Mouse (Mus musculus): Measurements from ENCODE around the gene Cd22. TPM values are rescaled to one million over a fixed set of nuclear protein-coding genes. Genes with fewer than 3 reads are reported as not detected.

The Cd22 gene
- not detected for polyA plus RNA-seq (2014; fragmentation: Illumina TruSeq; extraction: RNeasy Lipid Tissue Mini Kit (QIAGEN cat#74804); ENCODE audit: low read depth, low replicate concordance)

DNA sequence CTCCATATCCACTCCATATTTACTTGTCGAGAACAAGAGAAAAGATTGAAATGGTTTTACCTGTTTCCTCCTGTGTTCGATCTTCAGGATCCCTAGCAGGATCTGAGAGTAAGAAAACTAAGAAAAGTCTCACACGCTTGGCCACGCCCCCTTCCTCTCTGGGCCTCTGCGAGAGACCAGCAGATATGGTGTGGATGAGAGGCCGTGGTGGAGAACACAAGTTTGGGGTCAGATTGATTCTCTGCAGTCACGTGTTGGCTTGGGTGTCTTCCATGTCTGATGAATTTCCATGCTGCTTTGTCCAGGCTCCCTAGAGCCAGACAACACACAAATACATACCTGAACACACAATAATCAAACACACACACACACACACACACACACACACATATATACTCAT lies at the start of gene Cd22:
Gene Cd22, minus strand, starts transcription at position 167 of the 400 bp plus-strand sequence.

DNA sequence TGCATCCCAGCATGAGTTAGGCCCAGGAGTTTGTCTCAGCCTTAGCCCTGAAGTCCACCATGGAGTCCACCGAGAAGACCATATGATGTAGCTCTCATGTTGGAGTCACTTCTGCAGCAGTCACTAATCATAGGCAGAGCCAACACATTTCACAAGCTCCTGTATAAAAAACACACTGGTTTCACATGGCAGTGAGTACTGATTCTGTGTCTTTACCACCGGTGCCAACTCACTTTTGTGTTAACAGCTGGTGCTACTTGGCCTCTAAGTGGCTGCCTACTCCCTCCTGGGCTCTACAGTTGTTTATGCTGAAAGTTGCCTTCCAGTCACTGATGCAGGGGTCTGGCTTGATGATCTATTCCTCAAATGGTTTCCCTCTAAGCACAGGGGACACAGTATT lies 44.4 kb upstream of the Cd22 start, which contains the start of gene Hamp2:
Gene Hamp2, minus strand, starts transcription at position 101 of the 400 bp plus-strand sequence.

DNA sequence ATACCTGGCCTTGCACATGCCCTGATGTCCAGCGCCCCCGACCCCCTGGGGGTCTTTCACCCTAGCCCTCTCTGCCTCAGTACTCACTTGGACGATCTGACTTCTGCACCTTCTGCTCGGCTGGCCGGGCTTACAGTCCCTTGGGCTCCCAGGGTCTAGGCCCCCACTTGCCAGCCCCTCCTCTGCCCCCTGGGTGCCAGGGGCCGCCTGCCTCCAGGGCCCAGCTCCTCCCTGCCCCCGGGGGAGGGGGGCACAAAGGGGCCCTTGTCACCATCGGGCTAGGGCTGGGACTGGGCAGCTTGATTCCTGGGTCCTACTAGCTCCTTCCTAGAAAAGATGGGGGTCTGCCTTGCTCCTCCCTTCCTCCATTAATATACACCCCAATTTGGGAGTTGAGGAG lies 34.6 kb upstream of the Cd22 start, which contains the start of gene Mag:
Gene Mag, minus strand, starts transcription at position 142 of the 400 bp plus-strand sequence.

DNA sequence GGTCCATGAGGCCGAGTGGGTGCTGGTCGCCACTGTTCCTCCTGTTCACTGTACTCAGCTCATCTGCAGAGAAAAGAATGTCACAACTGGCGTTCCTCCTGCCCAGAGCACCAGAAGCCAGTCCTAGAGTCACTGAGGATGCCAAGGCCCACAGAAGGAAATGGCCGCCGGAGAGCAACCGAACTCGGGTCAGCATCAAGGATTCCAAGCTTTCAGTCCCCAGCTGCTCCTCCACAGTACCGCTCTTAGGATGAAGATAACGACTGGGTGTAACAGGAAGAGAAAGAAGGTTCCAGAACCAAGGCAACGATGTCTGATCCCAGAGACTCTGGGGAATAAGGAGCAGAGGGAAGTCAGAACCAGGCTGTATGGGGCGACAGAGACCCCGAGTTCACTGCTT lies 18.7 kb downstream of the Cd22 start, which contains the start of gene Ffar1:
Gene Ffar1, minus strand, starts transcription at position 101 of the 400 bp plus-strand sequence.

DNA sequence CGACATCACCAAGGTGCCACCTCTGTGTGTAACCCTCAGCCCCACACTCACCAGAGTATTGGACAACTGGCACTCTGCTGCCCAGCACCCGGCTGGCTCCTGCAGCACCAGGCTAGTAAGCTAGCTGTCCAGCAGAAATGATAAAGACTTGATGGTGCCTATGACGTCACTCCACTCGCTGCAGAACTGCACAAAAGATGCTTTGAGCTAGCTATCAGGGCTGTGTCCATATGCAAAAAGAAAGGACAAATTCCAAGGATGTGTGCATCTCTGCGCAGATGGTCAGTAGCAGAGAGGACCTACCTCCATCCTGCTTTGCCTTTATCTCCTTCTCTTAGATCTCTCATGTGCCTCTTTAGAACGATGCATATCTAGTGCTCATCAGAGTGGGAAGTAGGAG lies 24.1 kb downstream of the Cd22 start, which contains the start of gene Ffar3:
Gene Ffar3, minus strand, starts transcription at position 101 of the 400 bp plus-strand sequence.

DNA sequence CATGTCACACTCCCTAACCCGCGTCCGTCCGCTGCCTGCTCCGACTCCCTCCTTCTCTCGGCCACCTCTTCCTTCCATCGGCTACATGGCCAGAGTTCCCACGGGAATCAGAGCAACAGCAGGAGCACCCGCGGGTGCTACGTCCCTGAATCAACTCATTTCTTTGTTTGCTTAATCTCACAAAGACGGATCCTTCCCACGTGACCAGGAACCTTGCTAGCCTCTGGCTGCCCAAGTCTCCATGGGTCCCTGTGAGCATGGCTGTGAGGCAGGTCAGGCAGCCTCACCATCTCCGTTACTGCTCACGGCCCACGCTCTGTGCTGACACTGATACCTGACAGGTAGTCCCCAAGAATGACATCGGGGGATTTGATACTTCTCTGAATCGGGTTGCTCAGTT lies 56.5 kb downstream of the Cd22 start, which contains the start of gene Ffar2:
Gene Ffar2, minus strand, starts transcription at position 101 of the 400 bp plus-strand sequence.

Other genes starting within 250 kb of the Cd22 start
- gene Etv2, start 244.5 kb downstream of the Cd22 start, polyA plus RNA-seq (2014; fragmentation: Illumina TruSeq; extraction: RNeasy Lipid Tissue Mini Kit (QIAGEN cat#74804); ENCODE audit: low read depth, low replicate concordance) = not detected
- 0.29 TPM for gene Rbm42, start 230.0 kb downstream of the Cd22 start, polyA plus RNA-seq (2014; fragmentation: Illumina TruSeq; extraction: RNeasy Lipid Tissue Mini Kit (QIAGEN cat#74804); ENCODE audit: low read depth, low replicate concordance)
- 7.4 TPM for gene Haus5, start 215.3 kb downstream of the Cd22 start, polyA plus RNA-seq (2014; fragmentation: Illumina TruSeq; extraction: RNeasy Lipid Tissue Mini Kit (QIAGEN cat#74804); ENCODE audit: low read depth, low replicate concordance)
- 380 TPM for gene Pmis2, start 208.7 kb downstream of the Cd22 start, polyA plus RNA-seq (2014; fragmentation: Illumina TruSeq; extraction: RNeasy Lipid Tissue Mini Kit (QIAGEN cat#74804); ENCODE audit: low read depth, low replicate concordance)
- 6.8 TPM for gene 2200002J24Rik, start 181.4 kb downstream of the Cd22 start, polyA plus RNA-seq (2014; fragmentation: Illumina TruSeq; extraction: RNeasy Lipid Tissue Mini Kit (QIAGEN cat#74804); ENCODE audit: low read depth, low replicate concordance)
- 0.25 TPM for gene Atp4a, start 168.1 kb downstream of the Cd22 start, polyA plus RNA-seq (2014; fragmentation: Illumina TruSeq; extraction: RNeasy Lipid Tissue Mini Kit (QIAGEN cat#74804); ENCODE audit: low read depth, low replicate concordance)
- gene Tmem147, start 150.8 kb downstream of the Cd22 start, polyA plus RNA-seq (2014; fragmentation: Illumina TruSeq; extraction: RNeasy Lipid Tissue Mini Kit (QIAGEN cat#74804); ENCODE audit: low read depth, low replicate concordance) = 14.5 TPM
- 629 TPM for gene Gapdhs, start 136.7 kb downstream of the Cd22 start, polyA plus RNA-seq (2014; fragmentation: Illumina TruSeq; extraction: RNeasy Lipid Tissue Mini Kit (QIAGEN cat#74804); ENCODE audit: low read depth, low replicate concordance)
- 0.59 TPM for gene Sbsn, start 128.9 kb downstream of the Cd22 start, polyA plus RNA-seq (2014; fragmentation: Illumina TruSeq; extraction: RNeasy Lipid Tissue Mini Kit (QIAGEN cat#74804); ENCODE audit: low read depth, low replicate concordance)
- gene Dmkn, start 116.6 kb downstream of the Cd22 start, polyA plus RNA-seq (2014; fragmentation: Illumina TruSeq; extraction: RNeasy Lipid Tissue Mini Kit (QIAGEN cat#74804); ENCODE audit: low read depth, low replicate concordance) = 5.9 TPM
- gene Krtdap, start 92.4 kb downstream of the Cd22 start, polyA plus RNA-seq (2014; fragmentation: Illumina TruSeq; extraction: RNeasy Lipid Tissue Mini Kit (QIAGEN cat#74804); ENCODE audit: low read depth, low replicate concordance) = not detected
- gene Ffar2, start 56.6 kb downstream of the Cd22 start, polyA plus RNA-seq (2014; fragmentation: Illumina TruSeq; extraction: RNeasy Lipid Tissue Mini Kit (QIAGEN cat#74804); ENCODE audit: low read depth, low replicate concordance) = not detected
- gene Ffar3, start 24.2 kb downstream of the Cd22 start, polyA plus RNA-seq (2014; fragmentation: Illumina TruSeq; extraction: RNeasy Lipid Tissue Mini Kit (QIAGEN cat#74804); ENCODE audit: low read depth, low replicate concordance) = not detected
- gene Ffar1, start 18.8 kb downstream of the Cd22 start, polyA plus RNA-seq (2014; fragmentation: Illumina TruSeq; extraction: RNeasy Lipid Tissue Mini Kit (QIAGEN cat#74804); ENCODE audit: low read depth, low replicate concordance) = 0.17 TPM
- 0.95 TPM for gene Mag, start 34.5 kb upstream of the Cd22 start, polyA plus RNA-seq (2014; fragmentation: Illumina TruSeq; extraction: RNeasy Lipid Tissue Mini Kit (QIAGEN cat#74804); ENCODE audit: low read depth, low replicate concordance)
- gene Hamp2, start 44.3 kb upstream of the Cd22 start, polyA plus RNA-seq (2014; fragmentation: Illumina TruSeq; extraction: RNeasy Lipid Tissue Mini Kit (QIAGEN cat#74804); ENCODE audit: low read depth, low replicate concordance) = not detected
- not detected for gene Hamp, start 63.7 kb upstream of the Cd22 start, polyA plus RNA-seq (2014; fragmentation: Illumina TruSeq; extraction: RNeasy Lipid Tissue Mini Kit (QIAGEN cat#74804); ENCODE audit: low read depth, low replicate concordance)
- gene Usf2, start 76.5 kb upstream of the Cd22 start, polyA plus RNA-seq (2014; fragmentation: Illumina TruSeq; extraction: RNeasy Lipid Tissue Mini Kit (QIAGEN cat#74804); ENCODE audit: low read depth, low replicate concordance) = 16.6 TPM
- gene Lsr, start 93.1 kb upstream of the Cd22 start, polyA plus RNA-seq (2014; fragmentation: Illumina TruSeq; extraction: RNeasy Lipid Tissue Mini Kit (QIAGEN cat#74804); ENCODE audit: low read depth, low replicate concordance) = 0.92 TPM
- 177 TPM for gene Fam187b, start 93.4 kb upstream of the Cd22 start, polyA plus RNA-seq (2014; fragmentation: Illumina TruSeq; extraction: RNeasy Lipid Tissue Mini Kit (QIAGEN cat#74804); ENCODE audit: low read depth, low replicate concordance)
- 1.5 TPM for gene Fxyd5, start 162.1 kb upstream of the Cd22 start, polyA plus RNA-seq (2014; fragmentation: Illumina TruSeq; extraction: RNeasy Lipid Tissue Mini Kit (QIAGEN cat#74804); ENCODE audit: low read depth, low replicate concordance)
- gene Fxyd7, start 171.1 kb upstream of the Cd22 start, polyA plus RNA-seq (2014; fragmentation: Illumina TruSeq; extraction: RNeasy Lipid Tissue Mini Kit (QIAGEN cat#74804); ENCODE audit: low read depth, low replicate concordance) = not detected
- 4.5 TPM for gene Fxyd1, start 176.9 kb upstream of the Cd22 start, polyA plus RNA-seq (2014; fragmentation: Illumina TruSeq; extraction: RNeasy Lipid Tissue Mini Kit (QIAGEN cat#74804); ENCODE audit: low read depth, low replicate concordance)
- 0.70 TPM for gene Lgi4, start 179.0 kb upstream of the Cd22 start, polyA plus RNA-seq (2014; fragmentation: Illumina TruSeq; extraction: RNeasy Lipid Tissue Mini Kit (QIAGEN cat#74804); ENCODE audit: low read depth, low replicate concordance)
- gene Fxyd3, start 196.4 kb upstream of the Cd22 start, polyA plus RNA-seq (2014; fragmentation: Illumina TruSeq; extraction: RNeasy Lipid Tissue Mini Kit (QIAGEN cat#74804); ENCODE audit: low read depth, low replicate concordance) = not detected
- not detected for gene Hpn, start 234.9 kb upstream of the Cd22 start, polyA plus RNA-seq (2014; fragmentation: Illumina TruSeq; extraction: RNeasy Lipid Tissue Mini Kit (QIAGEN cat#74804); ENCODE audit: low read depth, low replicate concordance)
- gene Scn1b, start 246.7 kb upstream of the Cd22 start, polyA plus RNA-seq (2014; fragmentation: Illumina TruSeq; extraction: RNeasy Lipid Tissue Mini Kit (QIAGEN cat#74804); ENCODE audit: low read depth, low replicate concordance) = not detected